Mouse (Mus musculus) CD4-positive, CD25-positive, alpha-beta regulatory T cell, adult 2 months (primary cell): Measurements from ENCODE around the gene Coil.
"Not testable (repeated sequence)": the region's sequence is repeated elsewhere in the genome, so short reads cannot be mapped to it uniquely, and the experiment has no call there.

Experiments
- DNase-seq: peaks from one replicate; pipeline ENCODE4 v3.0.0-alpha.2; 2012; ENCODE audit warnings: low read depth, low spot score

The Coil gene

GRCm38 (mm10) chr11:89041073-89041472 lies 71.0 kb downstream of the Coil start:
- DNase-seq, result not testable (repeated sequence)
